ENCODE assay signal across 18 mouse cellular contexts in the genomic region with DNA sequence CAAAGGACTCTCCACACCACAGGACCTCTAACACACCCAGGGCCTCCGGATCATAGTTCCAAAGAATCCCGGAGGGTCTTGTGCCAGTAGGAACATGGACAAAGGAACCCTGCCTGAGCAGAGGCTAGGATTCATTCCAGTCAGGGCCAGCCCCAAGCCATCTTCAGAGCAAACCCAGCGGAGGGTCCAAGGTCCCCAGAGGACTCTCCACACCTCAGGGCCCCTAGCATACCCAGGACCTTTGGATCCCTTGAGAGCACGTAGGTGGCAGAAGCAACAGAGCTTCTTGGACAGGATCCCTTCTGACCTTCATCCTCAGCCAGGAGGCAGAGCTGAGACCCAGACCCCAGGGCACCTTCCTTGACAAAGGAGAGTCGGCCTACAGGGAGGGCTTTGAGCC.
"Had no signal": no experiment of that assay in that cellular context is flagged by ENCODE, and none has a peak within 500 bp of the region (broad histone marks: within the 10 kb centered on the region; RNA-seq: fewer than 3 reads in every experiment).

No protein-coding gene starts in this region.

- H3K4me2 ChIP-seq: lung, embryonic 15.5 days; midbrain, embryonic 11.5 days; midbrain, embryonic 13.5 days; midbrain, embryonic 15.5 days; neural tube, embryonic 12.5 days had no signal

- ATAC-seq: lung, postnatal 0 days; midbrain, embryonic 13.5 days; midbrain, embryonic 15.5 days had no signal

- H3K27ac ChIP-seq: lung, embryonic 15.5 days; macrophage; midbrain, embryonic 13.5 days; midbrain, embryonic 15.5 days; neural tube, embryonic 12.5 days had no signal

- DNase-seq: lung, adult 2 months; lung, postnatal 14 days; lung, postnatal 36 days; right cerebral cortex, adult 18-20 months; right cerebral cortex, postnatal 25 days; right cerebral cortex, postnatal 4 days; spleen, adult 18-20 months; thymus, adult 18-20 months; thymus, postnatal 14 days; thymus, postnatal 36 days had no signal

- H3K9me3 ChIP-seq: lung, embryonic 15.5 days; megakaryocyte, embryonic 14.5 days; midbrain, embryonic 13.5 days; midbrain, embryonic 15.5 days; neural tube, embryonic 12.5 days had no signal

- H3K9ac ChIP-seq: lung, embryonic 15.5 days; midbrain, embryonic 13.5 days; midbrain, embryonic 15.5 days; neural tube, embryonic 12.5 days had no signal

- H3K36me3 ChIP-seq: lung, embryonic 15.5 days; midbrain, embryonic 15.5 days; neural tube, embryonic 12.5 days had no signal

- H3K4me1 ChIP-seq: lung, embryonic 15.5 days; midbrain, embryonic 15.5 days had no signal

- H3K27me3 ChIP-seq: lung, embryonic 15.5 days; megakaryocyte, embryonic 14.5 days; midbrain, embryonic 13.5 days; midbrain, embryonic 15.5 days; neural tube, embryonic 12.5 days had no signal

- H3K4me3 ChIP-seq: lung, embryonic 15.5 days; megakaryocyte, embryonic 14.5 days; midbrain, embryonic 13.5 days; midbrain, embryonic 15.5 days; neural tube, embryonic 12.5 days had no signal
